Mouse (Mus musculus) urinary bladder, postnatal 14 days (tissue): ENCODE measurements around the gene Npr2.
A peak's percentile ranks its signal among the peaks of the same experiment; 100 is the strongest.
"Not testable (repeated sequence)": the region's sequence is repeated elsewhere in the genome, so short reads cannot be mapped to it uniquely, and the experiment has no call there.

Source experiments
- DNase-seq: peaks from one replicate; pipeline ENCODE4 v3.0.0; 2021; ENCODE audit warnings: low spot score

Gene Npr2

GRCm38 (mm10) chr4:43631046-43631955 lies at the start of gene Npr2:
TSS of gene Npr2 (plus strand) at chr4:43631935.
- peak; percentile 36 for DNase-seq

- DNase-seq: no peak
Observed at GRCm38 (mm10) chr4:43582241-43582640, 49.5 kb upstream of the Npr2 start.

GRCm38 (mm10) chr4:43583421-43583820 lies 48.3 kb upstream of the Npr2 start:
- DNase-seq: no peak

DNA sequence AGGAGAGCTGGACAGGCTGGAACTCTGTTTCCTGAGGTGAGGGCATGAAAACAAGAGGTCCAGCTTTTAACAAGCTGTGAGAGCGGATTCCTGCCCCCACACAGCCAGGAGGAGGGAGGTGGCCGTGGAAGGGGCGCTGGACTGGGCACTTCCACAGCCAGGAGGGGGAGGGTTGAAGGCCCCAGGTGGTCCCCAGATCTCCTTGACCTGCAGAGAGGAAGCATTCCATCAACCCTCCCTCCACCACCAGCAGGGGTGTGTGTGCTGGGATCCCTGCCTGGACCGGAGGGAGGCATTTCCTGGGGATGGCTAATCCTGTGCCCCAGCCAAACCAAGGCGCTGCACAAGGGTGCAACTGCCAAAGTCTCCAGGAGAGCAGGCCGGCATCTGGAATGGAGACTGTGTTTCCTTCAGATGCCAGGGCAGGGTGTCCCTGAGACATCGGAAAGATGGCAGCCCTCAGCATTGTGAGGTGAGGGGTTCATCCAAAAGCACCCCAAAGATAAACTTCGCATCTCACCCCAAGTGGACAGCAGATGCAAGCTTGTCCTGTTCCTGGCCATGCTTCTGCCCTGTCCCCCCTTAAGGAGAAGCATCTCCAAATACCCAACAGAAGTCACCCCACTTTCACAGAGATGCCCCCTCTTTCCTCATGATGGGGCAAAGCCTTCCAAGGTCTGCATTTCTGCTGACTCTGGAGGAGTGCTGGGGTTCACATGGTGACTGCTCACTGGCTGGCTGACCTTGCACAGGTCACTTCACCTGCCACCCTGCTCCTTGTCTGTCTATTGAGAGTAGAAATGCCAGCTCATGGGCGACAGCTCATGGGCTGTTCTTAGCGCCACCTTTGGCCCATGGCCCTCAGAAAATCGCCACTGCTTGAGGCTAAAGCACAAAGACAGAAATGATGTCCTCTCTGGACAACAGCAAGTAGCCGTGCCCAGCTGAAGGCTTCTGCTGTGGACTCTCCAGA lies 47.0 kb upstream of the Npr2 start, which contains the start of gene Msmp:
Msmp (minus strand) TSS at position 51 of the 973 bp plus-strand sequence.
- no peak for DNase-seq

- no peak for DNase-seq
Observed at GRCm38 (mm10) chr4:43585682-43586081, 46.1 kb upstream of the Npr2 start.

DNA sequence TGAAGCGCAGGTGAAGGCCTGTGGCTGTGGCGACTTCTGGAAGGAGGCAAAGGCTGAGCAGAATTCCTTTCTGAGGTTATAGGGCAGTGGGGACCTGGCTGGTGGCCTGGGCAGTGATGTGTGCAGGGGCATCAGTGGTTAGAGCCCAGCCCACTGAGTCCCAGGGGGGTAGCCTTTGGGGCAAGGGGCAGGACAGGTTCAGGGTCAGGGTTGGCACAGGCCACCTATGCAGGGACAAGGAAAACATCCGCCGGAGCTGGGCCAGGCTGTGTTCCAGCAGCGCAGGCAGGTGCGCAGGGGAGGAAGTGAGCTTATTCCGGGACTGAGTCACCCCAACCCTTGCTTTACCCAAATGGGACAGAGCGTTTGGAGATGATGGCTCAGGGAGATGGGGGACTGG lies 45.3 kb upstream of the Npr2 start:
- no peak for DNase-seq

- no peak for DNase-seq
Observed at GRCm38 (mm10) chr4:43587681-43588080, 44.1 kb upstream of the Npr2 start.

DNA sequence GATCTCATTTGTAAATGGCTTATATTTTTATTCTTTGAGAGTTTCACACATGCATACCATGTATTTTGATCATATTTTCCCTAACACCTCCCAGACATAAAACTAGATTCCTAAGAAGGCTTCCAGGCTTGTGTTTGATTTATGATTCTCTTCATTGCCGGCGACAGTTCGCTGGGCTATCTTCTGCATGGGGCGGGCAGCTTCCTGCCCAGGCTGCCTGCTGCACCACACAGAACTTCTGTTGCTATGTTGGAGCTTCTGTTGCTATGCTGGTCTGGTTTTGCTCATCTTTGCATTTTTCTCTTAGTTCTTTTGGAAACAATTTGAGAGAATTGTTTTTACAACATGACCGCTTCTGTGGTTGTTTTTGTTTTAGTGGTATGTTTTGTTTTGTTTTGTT lies 40.2 kb upstream of the Npr2 start:
- DNase-seq: no peak

DNA sequence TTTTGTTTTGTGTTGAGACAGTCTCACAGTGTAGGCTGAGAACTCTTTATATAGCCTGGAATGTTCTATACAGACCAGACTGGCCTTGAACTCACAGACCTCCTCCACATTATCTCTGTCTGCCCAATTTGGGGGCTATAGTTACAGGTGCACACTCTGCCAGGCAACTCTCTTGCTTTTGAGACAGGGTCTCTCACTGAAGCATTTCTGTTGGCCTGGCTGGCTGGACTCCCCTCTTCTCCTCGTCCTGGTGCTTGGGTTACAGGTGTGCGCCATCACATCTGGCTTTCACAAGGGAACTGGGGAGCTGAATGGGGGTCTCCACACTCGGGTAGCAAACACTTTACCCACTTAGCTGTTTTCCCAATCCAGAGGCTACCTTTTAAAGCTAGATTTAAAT lies 39.8 kb upstream of the Npr2 start:
- no peak for DNase-seq

GRCm38 (mm10) chr4:43593453-43593852 lies 38.3 kb upstream of the Npr2 start:
- no peak for DNase-seq

DNA sequence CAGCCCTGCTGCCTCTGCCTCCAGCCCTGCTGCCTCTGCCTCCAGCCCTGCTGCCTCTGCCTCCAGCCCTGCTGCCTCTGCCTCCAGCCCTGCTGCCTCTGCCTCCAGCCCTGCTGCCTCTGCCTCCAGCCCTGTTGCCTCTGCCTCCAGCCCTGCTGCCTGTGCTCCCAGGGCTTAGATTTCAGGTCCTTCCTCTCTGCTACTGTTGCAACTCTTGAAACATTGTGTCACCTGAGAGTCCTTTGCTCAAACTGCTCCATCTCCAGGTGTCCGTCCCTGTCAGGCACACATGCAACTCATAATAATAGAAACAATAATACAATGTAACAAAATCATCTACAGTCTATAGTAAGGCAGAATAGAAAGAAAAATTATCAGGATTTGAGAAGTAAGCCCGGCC lies 35.1 kb upstream of the Npr2 start:
- not testable (repeated sequence) for DNase-seq

DNA sequence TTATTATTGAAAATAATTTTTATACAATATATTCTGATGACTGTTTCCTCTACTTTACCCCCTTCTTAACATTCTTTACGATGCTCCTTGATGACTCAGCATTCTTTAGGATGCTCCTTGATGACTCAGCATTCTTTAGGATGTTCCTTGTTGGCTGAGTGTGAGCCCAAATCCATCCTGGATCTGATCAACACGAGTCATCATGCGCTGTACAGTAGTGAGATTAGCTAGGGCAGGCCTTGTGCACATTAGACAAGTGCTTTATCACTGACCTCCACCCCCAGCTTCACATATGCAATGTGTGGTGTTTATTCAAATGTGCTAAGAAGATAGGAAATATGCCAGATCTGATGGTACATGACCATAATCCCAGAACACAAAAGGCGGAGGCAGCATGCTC lies 33.5 kb upstream of the Npr2 start:
- DNase-seq: no peak

DNA sequence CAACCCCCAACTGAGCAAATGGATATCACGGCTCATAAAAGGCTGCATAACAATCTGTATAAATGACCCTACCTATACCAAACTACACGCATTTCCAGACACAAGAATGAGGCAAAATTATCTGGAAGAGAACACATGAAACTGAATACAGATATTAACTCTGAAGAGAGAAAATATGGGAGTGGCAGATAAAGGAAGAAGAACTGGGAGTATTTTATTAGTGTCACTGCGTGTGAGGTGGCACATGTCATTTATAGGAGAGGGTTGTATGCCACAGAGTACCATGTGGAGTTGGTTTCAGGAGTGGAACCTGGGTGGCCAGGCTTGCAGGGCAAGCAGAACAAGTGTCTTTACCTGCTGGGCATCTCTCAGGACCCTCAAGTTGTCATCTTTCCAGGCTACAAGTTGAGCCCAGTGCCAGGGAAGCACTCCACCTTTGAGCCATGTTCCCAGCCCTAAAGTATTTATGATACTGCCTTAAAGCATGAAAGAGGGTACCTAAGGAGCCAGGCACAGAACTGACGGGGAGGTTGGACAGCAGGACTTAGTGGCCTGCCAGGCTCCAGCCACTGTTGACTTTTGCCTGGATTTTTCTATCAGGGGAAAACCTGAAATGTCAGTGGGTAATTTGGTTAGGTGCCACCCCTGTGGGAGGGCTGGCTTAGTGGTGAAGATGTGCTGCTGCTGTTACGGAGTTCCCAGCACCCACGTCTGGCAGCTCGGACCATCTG lies 32.9 kb upstream of the Npr2 start:
- no peak for DNase-seq

GRCm38 (mm10) chr4:43600195-43600934 lies 31.4 kb upstream of the Npr2 start:
- no peak for DNase-seq

DNA sequence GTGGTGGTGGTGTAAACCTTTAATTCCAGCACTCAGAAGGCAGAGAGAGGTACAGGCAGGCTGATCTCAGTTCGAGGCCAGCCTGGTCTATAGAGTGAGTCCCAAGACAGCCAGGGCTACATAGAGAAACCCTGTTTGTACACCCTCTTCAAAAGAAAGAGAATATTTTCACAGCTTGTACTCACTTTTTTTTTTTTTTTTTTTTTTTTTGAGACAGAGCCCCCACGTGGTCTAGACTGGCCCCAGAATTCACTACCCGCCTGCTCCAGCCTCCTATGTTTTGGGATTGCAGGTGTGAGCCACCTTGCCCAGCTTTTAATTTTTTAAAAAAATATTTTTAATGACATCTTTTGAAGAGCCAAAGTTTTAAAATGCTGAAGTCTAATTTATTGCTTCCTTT lies 27.6 kb upstream of the Npr2 start:
- no peak for DNase-seq

DNA sequence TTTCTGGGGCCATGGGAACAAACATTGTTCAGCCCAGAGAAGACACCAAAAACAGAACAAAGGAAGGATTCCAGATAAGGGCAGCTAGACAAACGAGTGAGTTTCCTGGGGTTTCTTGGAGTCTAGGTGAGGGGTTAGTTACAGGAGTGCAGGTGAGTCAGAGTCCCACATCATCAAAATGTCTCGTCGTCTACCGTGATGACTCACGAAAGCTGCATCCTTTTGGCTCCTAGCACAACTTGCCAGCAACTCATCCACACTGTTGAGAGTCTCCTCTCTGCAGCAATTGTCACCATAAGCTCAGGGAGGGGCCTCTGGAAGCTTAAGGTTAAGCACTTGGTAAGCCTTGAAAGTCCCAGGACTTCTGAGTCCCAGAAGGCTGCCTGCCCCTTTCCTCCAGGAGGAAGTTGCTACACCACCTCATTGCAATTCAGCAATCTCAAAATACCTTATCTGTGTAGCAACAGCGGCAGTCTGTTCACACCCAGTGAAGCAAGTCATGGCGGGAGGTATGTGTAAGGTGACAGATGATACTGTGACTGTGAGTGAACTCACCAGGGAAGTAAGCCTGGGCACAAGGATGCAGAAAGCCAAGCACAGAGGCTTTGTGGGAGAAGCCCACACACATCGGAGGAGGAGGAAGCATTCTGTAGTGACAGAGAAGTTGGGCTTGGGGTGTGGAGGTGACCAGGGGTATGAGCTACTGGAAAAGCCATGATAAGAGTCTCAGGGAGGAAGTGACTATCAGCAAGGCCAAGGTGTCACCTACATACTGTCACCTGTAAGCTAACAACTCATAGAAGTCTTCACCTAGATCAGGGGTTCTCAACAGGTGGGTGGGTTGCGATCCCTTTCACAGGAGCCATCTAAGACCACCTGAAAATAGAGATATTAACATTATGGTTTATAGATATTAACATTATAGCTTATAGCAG lies 26.7 kb upstream of the Npr2 start:
- no peak for DNase-seq

GRCm38 (mm10) chr4:43612534-43612933 lies 19.2 kb upstream of the Npr2 start:
- no peak for DNase-seq

DNA sequence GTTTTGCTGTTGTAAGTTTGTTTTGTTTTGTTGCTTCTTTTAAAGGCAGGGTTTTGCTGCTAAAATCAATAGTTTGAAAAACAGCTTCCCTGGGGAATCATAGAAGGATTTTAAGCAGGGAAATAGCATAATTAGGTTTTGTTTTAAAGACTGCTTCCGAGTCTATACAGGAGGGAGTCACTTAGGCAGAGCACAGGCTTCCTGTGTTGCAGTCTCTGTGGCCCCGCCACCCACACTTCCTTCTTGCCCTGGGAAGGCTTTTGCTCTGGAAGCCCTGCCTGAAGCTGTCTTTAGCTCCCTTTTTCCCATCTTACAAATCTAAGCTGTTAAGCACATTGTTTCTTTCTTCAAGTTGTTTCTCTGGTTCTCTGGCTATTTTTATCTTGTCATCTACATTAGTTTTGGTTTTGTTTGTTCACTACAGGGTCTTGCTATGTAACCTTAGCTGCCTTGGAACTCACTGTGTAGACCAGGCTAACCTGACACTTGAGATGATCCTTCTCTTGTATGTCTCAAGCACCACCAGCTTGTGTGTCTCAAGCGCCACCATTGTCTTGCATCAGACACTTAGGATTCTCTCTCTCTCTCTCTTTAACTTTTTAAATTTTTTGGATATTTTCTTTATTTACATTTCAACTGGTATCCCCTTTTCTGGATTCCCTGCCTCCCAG lies 18.5 kb upstream of the Npr2 start:
- no peak for DNase-seq

DNA sequence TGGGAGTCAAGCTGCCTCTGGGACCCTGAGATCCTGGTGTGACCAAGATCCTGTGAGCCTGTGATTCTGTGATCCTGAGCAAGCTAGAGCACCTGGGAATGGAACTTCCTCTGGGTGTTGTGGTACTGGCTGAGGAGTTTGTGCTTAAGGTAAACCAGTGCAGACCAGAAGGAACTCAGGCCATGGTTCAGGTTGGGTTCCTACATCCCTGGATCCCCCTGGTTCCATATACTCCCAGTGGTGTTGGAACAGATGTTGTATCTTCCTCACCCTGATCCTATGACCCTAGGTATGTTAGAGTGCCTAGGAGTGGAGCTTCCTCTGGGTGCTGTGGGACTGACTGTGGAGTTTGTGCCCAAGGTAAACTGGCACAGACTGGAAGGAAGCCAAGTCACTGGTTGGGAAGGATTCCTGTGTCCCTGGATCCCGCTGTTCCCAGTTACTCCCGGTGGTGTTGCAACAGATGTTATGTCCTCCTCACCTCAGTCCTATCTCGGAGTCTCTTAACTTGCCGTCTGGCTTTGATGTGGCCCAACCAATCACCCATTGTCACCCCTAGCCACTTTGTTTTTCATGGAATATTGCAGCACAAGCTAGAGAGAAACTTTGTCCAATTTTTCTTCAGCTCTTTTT lies 11.5 kb upstream of the Npr2 start:
- DNase-seq: peak; percentile 1
